Mouse (Mus musculus): ENCODE results near the gene Elf3.
A peak's percentile ranks its signal among the peaks of the same experiment; 100 is the strongest.
"Not testable (repeated sequence)": the region's sequence is repeated elsewhere in the genome, so short reads cannot be mapped to it uniquely, and the experiment has no call there.

Gene Elf3

GRCm38 (mm10) chr1:135237131-135237851 lies 21.1 kb downstream of the Elf3 start:
- peak; percentile 58 for DNase-seq (ENCODE audit: low spot score)

DNA sequence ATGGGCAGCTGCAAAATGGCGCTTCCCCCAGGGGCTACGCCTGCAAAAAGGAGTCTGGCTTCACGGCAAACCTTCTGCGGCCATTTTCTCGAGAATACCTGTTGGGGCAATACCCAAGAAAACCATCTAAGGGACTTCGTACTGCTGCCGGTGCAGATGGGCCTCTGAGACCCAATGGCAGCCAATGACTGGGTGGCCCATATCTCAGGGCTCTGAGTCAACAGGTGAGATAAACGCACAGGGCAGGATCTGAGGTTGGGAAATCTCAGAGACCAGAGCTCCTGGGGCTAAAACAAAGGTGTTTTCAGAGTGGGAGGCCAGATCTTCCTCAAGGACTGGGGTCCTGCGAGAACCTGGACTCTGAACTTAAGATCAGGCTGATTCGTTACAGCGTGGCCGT lies 23.6 kb downstream of the Elf3 start:
- no peak for DNase-seq (ENCODE audit: low spot score)

GRCm38 (mm10) chr1:135233961-135234360 lies 24.4 kb downstream of the Elf3 start:
- DNase-seq (ENCODE audit: low spot score), result no peak

DNA sequence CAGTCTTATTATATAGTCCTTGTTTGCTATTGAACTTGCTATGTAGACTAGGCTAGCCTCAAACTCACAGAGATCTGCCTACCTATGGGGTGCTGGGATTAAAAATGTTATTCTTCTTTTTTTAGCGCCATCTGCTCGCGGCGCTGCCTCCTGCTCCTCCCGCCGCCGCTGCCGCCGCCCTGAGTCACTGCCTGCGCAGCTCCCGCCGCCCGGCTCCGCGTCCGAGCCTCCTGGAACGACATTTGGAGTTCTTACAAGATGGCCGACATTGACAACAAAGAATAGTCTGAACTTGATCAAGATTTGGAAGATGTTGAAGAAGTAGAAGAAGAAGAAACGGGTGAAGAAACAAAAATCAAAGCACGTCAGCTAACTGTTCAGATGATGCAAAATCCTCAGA lies 26.5 kb downstream of the Elf3 start:
- DNase-seq (ENCODE audit: low spot score), result not testable (repeated sequence)

DNA sequence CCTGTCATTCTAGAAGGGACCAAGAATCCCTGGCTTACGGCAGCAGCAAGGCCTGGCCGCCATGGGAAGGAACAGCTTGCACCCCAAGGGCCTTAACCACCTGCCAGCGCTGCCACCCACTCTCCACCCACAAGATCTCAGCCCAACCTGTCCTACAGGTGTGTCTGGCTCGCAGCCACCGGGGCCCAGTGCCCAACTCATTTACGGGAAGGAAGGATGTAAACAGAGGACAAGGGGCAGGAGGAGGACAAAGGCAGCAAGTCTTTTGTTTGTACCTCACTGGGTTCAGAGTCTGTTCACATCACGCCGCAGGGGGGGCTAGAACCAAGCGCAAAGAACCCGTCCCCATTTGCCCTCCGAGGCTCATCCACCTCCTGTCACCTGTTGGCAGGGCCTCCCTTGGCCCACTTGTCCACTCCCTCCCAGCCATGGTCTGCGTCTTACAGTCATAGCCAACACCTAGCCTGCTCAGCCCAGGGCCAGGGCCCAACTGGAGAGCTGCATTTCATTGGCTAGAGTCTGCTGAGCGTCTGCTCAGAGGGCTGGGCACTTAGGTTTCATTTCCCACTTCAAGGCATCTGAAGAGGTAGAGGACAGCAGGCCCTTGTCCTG lies 30.9 kb downstream of the Elf3 start:
- peak; percentile 55 for DNase-seq (ENCODE audit: low spot score)

DNA sequence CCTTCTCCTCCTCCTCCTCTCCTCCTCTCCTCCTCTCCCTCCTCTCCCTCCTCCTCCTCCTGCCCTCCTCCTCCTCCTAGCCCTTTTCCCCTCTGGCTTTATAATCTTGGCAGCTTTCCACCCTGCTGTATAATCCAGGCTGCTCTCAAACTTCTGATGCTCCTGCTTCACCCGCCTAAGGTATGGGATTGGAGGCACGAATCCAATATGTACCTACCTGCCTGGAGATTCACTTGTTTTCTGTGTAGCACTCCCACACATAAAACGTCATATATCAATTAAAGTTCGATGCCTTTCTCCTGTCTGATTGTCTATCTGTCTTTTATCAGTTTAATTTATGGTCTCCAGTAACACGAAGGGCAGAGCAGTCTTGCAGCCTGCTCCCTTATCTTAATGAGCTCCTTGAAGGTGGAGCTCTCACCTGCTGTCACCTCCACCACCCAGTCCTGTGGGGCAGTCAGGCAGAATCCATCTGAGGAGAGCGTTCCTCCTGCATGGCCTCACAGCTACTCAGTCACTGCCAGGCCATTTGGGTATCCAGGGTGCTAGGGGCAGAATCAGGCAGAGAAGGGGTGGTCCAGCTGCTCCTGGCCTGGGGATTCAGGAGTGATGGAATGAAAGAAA lies 33.3 kb downstream of the Elf3 start:
- DNase-seq (ENCODE audit: low spot score), result no peak

DNA sequence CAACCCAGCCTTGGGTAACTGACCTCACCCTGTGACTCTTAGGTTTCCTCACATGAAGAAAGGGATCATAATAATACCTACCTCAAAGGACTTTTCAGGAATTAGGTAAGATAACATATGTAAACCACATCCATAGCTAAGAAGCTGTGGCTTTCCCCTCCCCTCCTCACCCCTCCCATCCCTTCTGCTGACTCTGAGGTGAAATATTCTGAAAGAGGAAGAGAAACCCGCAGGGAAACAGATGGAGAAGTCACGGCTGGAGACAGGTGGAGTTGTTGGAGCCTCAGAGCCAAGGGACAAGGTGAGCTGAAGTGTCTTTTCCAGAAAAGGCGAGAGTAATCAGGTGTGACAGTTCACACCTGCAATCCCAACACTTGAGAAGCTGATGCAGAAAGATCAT lies 34.2 kb downstream of the Elf3 start:
- no peak for DNase-seq (ENCODE audit: low spot score)

GRCm38 (mm10) chr1:135217607-135218233 lies 40.6 kb downstream of the Elf3 start:
- DNase-seq (ENCODE audit: low spot score), result no peak

GRCm38 (mm10) chr1:135213772-135214640 lies 44.4 kb downstream of the Elf3 start:
- DNase-seq (ENCODE audit: low spot score), result no peak

DNA sequence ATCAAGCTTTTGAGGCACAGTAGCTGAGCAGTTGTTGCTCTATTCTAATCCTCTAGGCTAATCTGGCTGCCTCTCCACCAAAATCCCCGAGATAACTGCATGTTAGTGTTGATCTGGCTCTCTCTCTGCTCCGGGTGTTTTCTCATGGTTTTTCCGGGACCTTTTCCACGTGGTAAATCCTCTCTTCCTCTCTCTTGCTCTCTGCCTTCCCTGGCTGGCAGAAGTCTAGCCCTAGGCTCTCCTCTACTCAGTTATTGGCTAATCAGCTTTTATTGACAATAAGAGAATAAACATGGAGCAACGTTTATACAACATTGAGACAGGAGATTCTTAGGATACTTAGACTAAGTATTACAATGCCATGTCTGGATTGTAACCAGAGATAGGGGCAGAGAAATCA lies 47.9 kb downstream of the Elf3 start:
- DNase-seq (ENCODE audit: low spot score), result no peak

GRCm38 (mm10) chr1:135208716-135209115 lies 49.7 kb downstream of the Elf3 start:
- no peak for DNase-seq (ENCODE audit: low spot score)

DNA sequence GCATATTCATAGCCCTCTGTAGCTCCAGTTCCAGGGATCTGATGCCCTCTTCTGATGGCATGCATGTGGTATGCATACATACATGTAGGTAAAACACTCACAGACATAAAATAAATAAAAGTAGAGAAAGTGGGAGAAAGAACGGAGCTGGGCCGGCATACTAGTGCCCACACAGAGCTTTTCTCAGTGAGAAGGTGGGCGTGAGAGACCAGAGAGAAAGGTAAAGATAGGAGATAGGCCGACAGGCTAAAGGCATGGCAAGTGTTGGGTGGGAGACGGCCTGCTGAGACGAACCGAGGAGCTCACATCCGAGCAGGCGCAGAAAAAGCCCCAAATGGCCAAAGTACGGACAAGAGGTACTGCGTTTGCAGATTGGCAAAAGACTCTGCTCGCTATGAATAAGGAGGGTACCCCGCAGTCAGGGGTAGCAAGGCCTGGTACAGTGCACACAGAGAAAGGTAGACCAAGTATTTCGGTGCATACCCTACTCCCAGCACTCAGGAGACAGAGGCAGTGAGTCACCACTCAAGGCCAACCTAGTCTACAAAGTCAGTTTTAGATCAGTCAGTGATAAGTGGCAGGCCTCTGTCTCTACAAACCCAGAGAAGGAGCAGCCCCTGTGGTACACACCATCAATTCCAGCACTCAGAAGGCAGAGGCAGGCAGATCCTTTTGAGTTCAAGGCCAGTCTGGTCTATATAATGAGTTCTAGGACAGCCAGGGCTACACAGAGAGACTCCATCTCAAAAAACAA lies 51.6 kb downstream of the Elf3 start:
- DNase-seq (ENCODE audit: low spot score), result no peak

- DNase-seq (ENCODE audit: low spot score), result no peak
Measured at GRCm38 (mm10) chr1:135205257-135205656, 53.1 kb downstream of the Elf3 start.

- DNase-seq (ENCODE audit: low spot score), result peak; percentile 50
Measured at GRCm38 (mm10) chr1:135204196-135205126, 53.9 kb downstream of the Elf3 start.
